Mouse (Mus musculus) heart, embryonic 16.5 days (tissue): ENCODE results near the gene Med24. TPM values are rescaled to one million over a fixed set of nuclear protein-coding genes. Genes with fewer than 3 reads are reported as not detected.

Experiments
- ATAC-seq: fragments of 200-750 bp; cut with Nextera tagmentation; replicated peaks from 2 replicates; pipeline ENCODE4 v1.8.0; 2017; ENCODE audit warnings: moderate number of reproducible peaks; ENCODE audit not compliant: insufficient read depth, low FRiP score; ENCODE audit errors: extremely low read depth
- H3K27ac ChIP-seq: fragments of 300-500 bp; sonication (generic); 2 replicates; pipeline ENCODE4 v1.5.1; 2014; ENCODE audit warnings: mild to moderate bottlenecking, low read length, control low read depth, moderate library complexity
- H3K27me3 ChIP-seq: fragments of 300-500 bp; sonication (generic); 2 replicates; pipeline ENCODE4 v1.6.1; 2014; ENCODE audit warnings: low read length, mixed read lengths; ENCODE audit not compliant: control insufficient read depth, insufficient read depth
- H3K36me3 ChIP-seq: fragments of 300-500 bp; sonication (generic); 2 replicates; pipeline ENCODE4 v1.6.1; 2014; ENCODE audit not compliant: control insufficient read depth, insufficient read depth
- H3K4me1 ChIP-seq: fragments of 300-500 bp; sonication (generic); 2 replicates; pipeline ENCODE4 v1.6.1; 2014; ENCODE audit warnings: low read length, mixed read lengths; ENCODE audit not compliant: control insufficient read depth, insufficient read depth
- H3K4me2 ChIP-seq: fragments of 300-500 bp; sonication (generic); 2 replicates; pipeline ENCODE4 v1.6.1; 2014; ENCODE audit warnings: low read depth, mild to moderate bottlenecking, control low read depth, low read length
- H3K4me3 ChIP-seq: fragments of 300-500 bp; sonication (generic); 2 replicates; pipeline ENCODE4 v1.5.1; 2014; ENCODE audit warnings: mild to moderate bottlenecking, control low read depth, low read length
- H3K9ac ChIP-seq: fragments of 300-500 bp; sonication (generic); 2 replicates; pipeline ENCODE4 v1.6.1; 2014; ENCODE audit warnings: low read length, control low read depth
- H3K9me3 ChIP-seq: fragments of 300-500 bp; sonication (generic); replicated peaks from 2 replicates; pipeline ENCODE4 v1.6.1; 2016; ENCODE audit warnings: low read length; ENCODE audit not compliant: control insufficient read depth
- WGBS: fragments of 180-500 bp; shearing (Covaris S2); extraction: QIAGEN DNeasy Blood & Tissue Kit; methylation state at CpG from one replicate; pipeline ENCODE4 v1.1.7; 2014; 5-methylcytosine and 5-hydroxymethylcytosine counted together
- polyA plus RNA-seq: library from polyadenylated mRNA; unstranded; fragments of >200 nt; fragmentation: Nextera tagmentation; extraction: Ambion mirVana; gene quantifications from 2 replicates; pipeline ENCODE4 v1.2.1, GENCODE M21; 2015

Gene Med24
- polyA plus RNA-seq, 1 experiment from 2014 or later, result 36.8 TPM

DNA sequence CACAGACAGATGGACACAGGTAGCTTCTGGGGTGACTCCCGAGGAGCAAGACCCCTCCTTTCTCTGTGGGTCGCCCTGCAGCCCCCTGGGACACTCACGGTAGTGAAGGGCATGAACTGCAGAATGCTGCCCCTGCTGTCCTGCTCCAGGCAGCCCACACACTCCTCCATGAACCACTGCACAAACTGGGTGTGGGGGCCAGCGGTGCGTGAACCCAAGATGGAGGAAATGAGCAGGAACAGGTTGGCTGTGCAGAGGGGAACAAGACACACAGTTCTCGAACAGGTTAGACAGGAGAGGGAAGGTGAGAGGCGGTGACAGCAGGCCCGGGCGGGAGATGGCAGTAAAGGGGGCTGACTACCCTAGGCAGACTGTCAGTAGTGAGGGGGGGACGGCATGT is 24.2 kb downstream of the Med24 start:
- Histone ChIP-seq H3K4me1 (peaks cover 28% of the 10 kb centered on the region), H3K27me3 (no peaks in the 10 kb centered on the region), H3K27ac (no peak overlapping the region), H3K9ac (no peak overlapping the region), H3K4me3 (no peak overlapping the region), H3K9me3 (no peaks in the 10 kb centered on the region), H3K4me2 (no peak overlapping the region), H3K36me3 (peaks cover 21% of the 10 kb centered on the region)
- 89% methylated on average over 10 of the region's 10 CpGs for WGBS
- ATAC-seq, result no peak

DNA sequence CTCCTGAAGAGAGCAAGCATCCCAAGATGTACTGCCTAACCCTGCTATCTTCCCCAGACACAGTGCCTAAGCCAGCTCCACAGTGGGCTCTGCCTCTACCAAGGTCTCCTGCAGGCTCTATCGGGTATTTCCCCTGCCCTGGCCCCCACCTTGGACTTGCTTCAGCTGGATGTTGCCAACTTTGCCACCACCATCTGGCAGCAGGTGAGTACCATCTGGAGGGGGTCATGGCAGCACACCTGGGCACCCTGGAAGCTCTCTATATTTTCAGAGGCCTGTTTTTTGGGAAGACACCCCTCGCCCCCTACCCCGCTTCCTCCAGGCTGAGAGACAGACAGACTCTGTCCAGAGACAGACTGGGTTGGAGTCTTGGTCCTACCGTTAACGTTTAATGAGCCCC is 26.9 kb downstream of the Med24 start:
- H3K4me1 ChIP-seq, result peaks cover 5% of the 10 kb centered on the region; the same call in 1 of the 2 replicates
- H3K36me3 ChIP-seq, result peaks cover 18% of the 10 kb centered on the region
- no peak overlapping the region for H3K4me2 ChIP-seq
- ATAC-seq, result no peak
- H3K9me3 ChIP-seq, result no peaks in the 10 kb centered on the region
- WGBS, result 63% methylated on average over 5 of the region's 5 CpGs
- H3K9ac ChIP-seq, result no peak overlapping the region
- H3K27ac ChIP-seq, result no peak overlapping the region
- no peaks in the 10 kb centered on the region for H3K27me3 ChIP-seq
- no peak overlapping the region for H3K4me3 ChIP-seq

DNA sequence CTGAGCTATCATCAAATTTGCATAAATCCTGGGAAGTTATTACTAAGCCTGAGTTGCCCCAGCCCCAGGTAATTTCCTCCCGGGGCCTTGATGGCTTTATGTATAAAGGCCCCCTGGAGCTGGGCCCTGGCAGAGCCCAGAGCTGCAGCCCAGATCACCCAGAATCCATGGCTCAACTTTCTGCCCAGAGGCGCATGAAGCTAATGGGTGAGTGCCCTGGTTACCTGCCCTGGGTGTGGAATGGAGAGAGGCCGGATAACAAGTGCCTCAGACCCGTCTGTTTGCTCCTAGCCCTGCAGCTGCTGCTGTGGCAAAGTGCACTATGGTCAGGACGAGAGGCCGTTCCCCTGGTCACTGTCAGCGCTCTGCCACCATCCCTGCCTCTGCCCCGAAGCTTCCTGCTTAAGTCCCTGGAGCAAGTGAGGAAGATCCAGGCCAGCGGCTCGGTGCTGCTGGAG is 28.0 kb downstream of the Med24 start, which contains the start of gene Csf3:
Csf3 (plus strand) TSS at position 51 of the 458 bp plus-strand sequence.
- Histone ChIP-seq H3K9me3 (no peaks in the 10 kb centered on the region), H3K4me1 (peaks cover 3% of the 10 kb centered on the region; the same call in 1 of the 2 replicates), H3K27ac (no peak within 1 kb of the TSS), H3K36me3 (peaks cover 15% of the 10 kb centered on the region), H3K4me2 (no peak within 1 kb of the TSS), H3K27me3 (no peaks in the 10 kb centered on the region), H3K9ac (no peak within 1 kb of the TSS), H3K4me3 (no peak within 1 kb of the TSS)
- WGBS, result 54% methylated on average over 10 of the region's 10 CpGs
- no peak for ATAC-seq

DNA sequence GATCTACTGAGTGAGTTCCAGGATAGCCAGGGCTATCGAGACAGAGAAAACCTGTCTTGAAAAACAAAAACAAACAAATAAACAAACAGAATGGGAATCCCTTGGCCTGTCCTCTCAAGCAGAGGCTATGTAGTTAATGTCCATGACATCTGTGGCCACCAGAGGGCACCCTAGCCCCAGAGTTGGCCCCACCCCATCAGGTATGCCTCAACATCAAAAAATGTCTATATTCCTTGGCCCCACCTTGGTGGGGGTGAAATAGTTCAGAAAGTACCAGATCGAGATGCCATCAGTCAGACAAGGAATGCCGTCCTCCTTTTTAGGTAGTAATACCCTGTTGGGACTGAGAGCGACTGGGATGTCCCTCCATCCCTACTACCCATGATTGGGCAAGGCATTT is 29.3 kb downstream of the Med24 start:
- H3K9ac ChIP-seq, result no peak overlapping the region
- ATAC-seq, result no peak
- H3K4me3 ChIP-seq, result no peak overlapping the region
- H3K27ac ChIP-seq, result no peak overlapping the region
- no peaks in the 10 kb centered on the region for H3K9me3 ChIP-seq
- 25% methylated on average over 4 of the region's 4 CpGs for WGBS
- H3K27me3 ChIP-seq, result no peaks in the 10 kb centered on the region
- H3K4me2 ChIP-seq, result no peak overlapping the region
- H3K4me1 ChIP-seq, result peaks cover 3% of the 10 kb centered on the region
- H3K36me3 ChIP-seq, result peaks cover 11% of the 10 kb centered on the region

DNA sequence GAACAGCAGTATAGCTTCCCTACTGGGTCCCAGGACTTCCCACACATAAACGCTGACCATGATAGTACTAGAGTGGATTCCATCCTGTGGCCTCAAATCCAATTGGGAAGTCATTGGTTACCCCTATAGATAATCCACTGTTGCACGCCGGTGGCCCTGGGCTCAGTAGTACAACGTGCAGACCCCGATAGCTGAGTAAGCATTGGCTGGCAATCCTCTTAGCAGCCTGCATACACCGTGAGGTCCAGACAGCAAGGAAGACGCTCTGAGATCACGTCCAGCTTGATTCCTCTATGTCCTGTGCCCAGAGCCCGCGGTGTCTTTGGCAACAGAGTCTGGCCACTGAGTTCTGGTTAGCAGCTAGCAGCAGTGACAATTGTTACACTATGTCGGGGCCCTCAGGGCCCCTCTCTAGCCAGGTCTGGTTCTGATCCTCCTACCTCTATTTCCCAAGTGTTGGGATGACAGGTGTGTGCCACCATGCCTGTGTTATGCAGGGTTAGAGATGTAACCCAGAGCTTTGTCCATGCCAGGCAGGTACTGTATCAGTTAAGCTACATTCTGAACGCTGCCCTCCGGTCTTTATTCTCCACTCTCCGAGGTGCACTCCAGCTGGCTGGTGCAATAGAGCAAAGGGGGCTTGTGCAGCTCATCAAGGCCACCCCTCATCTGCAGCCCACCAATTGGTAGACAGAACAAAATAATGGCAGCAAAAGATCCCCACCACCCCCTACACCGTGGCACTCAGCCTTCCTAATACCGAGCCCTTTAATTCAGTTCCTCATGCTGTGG is 30.2 kb downstream of the Med24 start:
- Histone ChIP-seq H3K4me1 (peaks cover 3% of the 10 kb centered on the region), H3K4me3 (no peak overlapping the region), H3K4me2 (no peak overlapping the region), H3K27ac (no peak overlapping the region), H3K36me3 (peaks cover 9% of the 10 kb centered on the region), H3K9me3 (no peaks in the 10 kb centered on the region), H3K9ac (no peak overlapping the region), H3K27me3 (no peaks in the 10 kb centered on the region)
- WGBS, result 82% methylated on average over 16 of the region's 16 CpGs
- ATAC-seq, result no peak

DNA sequence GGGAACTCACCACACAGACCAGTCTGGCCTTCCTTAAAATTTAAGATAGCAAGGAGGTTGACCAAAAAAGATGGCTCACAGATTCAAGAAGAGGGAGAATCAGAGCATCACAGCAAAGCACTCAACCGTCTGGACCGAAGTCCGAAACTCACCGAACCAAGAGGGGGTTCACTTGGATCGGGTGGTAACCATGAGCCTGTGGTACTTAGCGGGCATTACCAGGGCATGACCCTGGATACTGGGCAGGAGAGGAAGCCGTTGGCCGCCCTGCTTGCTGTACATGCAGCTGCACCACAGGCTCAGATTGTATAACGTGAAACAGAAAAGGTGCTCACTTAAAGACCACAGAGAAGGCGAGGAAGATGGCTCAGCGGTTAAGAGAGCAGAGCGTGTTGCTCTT is 32.0 kb downstream of the Med24 start:
- no peak overlapping the region for H3K9ac ChIP-seq
- no peak overlapping the region for H3K27ac ChIP-seq
- no peak overlapping the region for H3K4me3 ChIP-seq
- H3K9me3 ChIP-seq, result no peaks in the 10 kb centered on the region
- H3K27me3 ChIP-seq, result no peaks in the 10 kb centered on the region
- 88% methylated on average over 12 of the region's 12 CpGs for WGBS
- peaks cover 3% of the 10 kb centered on the region for H3K4me1 ChIP-seq
- no peak overlapping the region for H3K4me2 ChIP-seq
- ATAC-seq, result no peak
- H3K36me3 ChIP-seq, result peaks cover 22% of the 10 kb centered on the region

DNA sequence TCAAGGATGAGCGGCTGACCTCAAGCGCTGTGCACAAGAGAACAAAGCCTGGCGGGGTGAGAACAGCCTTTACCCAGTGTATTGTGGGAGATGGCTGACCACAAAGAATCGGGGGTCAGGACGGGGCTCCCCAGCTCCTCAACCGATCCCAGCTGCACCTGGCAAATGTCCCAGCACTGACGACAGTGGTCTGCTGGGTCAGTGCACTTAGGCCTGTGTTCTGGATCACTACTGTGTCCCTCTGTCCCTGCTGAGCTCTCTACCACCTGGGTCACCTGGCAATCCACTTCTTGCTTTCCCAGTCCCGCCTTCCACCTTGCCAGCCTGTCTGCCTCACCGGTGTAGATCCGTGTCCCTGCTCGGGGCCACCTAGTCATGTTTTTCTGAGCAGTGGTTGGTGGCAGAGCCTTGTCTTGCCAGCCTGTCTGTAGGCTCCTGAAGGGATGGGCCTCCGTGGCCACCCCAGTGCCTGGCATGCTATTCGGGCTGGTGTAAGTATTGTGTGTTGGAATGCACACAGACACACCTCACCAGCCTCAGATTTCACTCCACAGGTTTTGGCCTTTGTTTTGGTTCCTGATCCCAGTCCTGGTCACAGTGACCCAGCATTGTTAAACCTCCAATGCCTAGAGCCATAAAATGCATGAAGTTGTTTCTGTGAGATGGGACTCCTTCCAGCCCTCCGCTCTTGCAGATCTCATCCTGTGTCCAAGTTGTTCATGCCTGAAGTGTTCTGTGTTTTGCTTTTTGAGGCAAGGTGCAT is 32.6 kb downstream of the Med24 start:
- WGBS, result 79% methylated on average over 14 of the region's 14 CpGs
- H3K9ac ChIP-seq, result no peak overlapping the region
- peaks cover 26% of the 10 kb centered on the region for H3K36me3 ChIP-seq
- no peak overlapping the region for H3K4me2 ChIP-seq
- no peaks in the 10 kb centered on the region for H3K27me3 ChIP-seq
- no peak overlapping the region for H3K4me3 ChIP-seq
- no peak overlapping the region for H3K27ac ChIP-seq
- peaks cover 3% of the 10 kb centered on the region for H3K4me1 ChIP-seq
- no peaks in the 10 kb centered on the region for H3K9me3 ChIP-seq
- ATAC-seq, result no peak

DNA sequence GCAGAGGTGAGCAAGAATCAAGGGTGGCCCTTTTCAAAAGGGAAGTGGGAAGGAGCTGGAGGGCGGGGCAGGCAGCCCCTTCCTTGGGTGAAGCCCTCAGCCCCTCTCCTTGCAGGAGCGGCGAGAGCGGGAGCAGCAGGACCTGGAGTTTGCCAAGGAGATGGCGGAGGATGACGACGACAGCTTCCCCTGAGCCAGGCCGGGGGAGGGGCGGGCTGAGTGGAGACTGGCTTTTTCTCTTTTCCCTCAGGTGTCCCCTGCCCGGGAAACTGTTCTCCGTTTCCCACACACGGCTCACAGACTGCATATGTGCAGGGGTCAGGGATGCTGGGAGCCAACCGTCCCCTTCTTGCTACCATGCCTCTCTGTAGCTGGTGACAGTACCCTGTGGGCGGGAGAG is 33.8 kb downstream of the Med24 start:
- no peaks in the 10 kb centered on the region for H3K9me3 ChIP-seq
- H3K9ac ChIP-seq, result no peak overlapping the region
- H3K4me3 ChIP-seq, result no peak overlapping the region
- ATAC-seq, result no peak
- H3K27ac ChIP-seq, result no peak overlapping the region
- peaks cover 38% of the 10 kb centered on the region for H3K36me3 ChIP-seq
- H3K4me1 ChIP-seq, result peaks cover 3% of the 10 kb centered on the region
- no peaks in the 10 kb centered on the region for H3K27me3 ChIP-seq
- H3K4me2 ChIP-seq, result no peak overlapping the region
- WGBS, result 65% methylated on average over 14 of the region's 14 CpGs

- Histone ChIP-seq H3K27ac (no peak overlapping the region), H3K9ac (no peak overlapping the region), H3K4me1 (no peaks in the 10 kb centered on the region; the same call in 1 of the 2 replicates), H3K36me3 (peaks cover 47% of the 10 kb centered on the region), H3K4me3 (no peak overlapping the region), H3K27me3 (no peaks in the 10 kb centered on the region), H3K9me3 (no peaks in the 10 kb centered on the region), H3K4me2 (no peak overlapping the region)
- WGBS, result 57% methylated on average over 9 of the region's 9 CpGs
- no peak; the same call in 1 of the 2 replicates for ATAC-seq
Measured at GRCm38 (mm10) chr11:98694301-98694700, 34.9 kb downstream of the Med24 start.
